Mouse (Mus musculus): ENCODE measurements around the gene Slc36a4.

DNA sequence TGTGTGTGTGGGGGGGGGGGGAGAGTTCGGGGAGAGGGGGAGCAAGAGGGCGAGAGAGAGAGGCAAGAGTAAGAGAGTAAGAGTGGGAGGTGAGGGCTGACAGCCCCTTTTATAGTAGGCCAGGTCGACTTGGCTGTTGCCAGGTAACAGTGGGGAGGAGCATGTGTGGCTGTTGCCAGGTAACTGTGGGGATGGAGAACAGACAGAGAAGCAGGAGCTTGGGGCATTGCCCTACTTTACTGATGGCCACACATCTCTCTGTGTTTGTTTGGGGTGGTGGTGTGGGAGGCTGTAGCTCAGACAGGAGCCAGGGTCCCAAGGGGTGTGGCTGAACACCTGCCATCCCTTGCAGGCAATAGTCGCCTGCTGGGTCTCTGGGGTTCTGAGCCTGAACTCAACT is 63.9 kb downstream of the Slc36a4 start:
- TF ChIP-seq CTCF (IDR thresholded peaks at IDR 0.05): no peak
- TF ChIP-seq EP300 (IDR thresholded peaks at IDR 0.05; ENCODE audit: insufficient read depth, low read depth, low read length): no peak
- TF ChIP-seq POLR2A (IDR thresholded peaks at IDR 0.05; ENCODE audit: insufficient read depth, low read depth, low read length): no peak

Measured in heart, adult 2 months (tissue).